Comparison of ENCODE assay signal across 21 mouse cellular contexts in the genomic region with DNA sequence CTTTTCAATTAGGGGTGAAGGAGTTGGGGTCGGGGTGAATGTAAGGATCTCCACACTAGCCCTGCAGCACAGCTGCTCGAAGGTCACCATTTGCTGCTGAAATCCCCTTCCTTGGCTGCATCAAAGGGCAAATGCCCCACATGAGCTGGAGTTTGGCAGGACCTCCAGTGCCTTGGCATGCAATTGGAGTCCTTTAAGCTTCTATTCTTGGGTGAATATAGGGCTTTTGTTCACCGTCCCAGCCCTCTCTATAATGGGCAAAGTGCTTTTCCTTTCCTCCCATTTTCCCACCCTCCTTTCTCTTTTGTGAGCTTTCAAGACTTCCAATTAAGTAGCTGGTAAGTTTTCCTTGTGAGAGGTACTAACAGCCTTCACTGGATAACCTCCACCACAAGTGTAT.
DNase-seq lines count a peak whose midpoint lies in the region; ATAC-seq and TF ChIP-seq lines count a peak whose summit lies in the region.
"Had no signal": no experiment of that assay in that cellular context is flagged by ENCODE, and none has a peak within 500 bp of the region (broad histone marks: within the 10 kb centered on the region; RNA-seq: fewer than 3 reads in every experiment).

No protein-coding gene starts in this region.

- peaks cover 11% of the 10 kb centered on the region for H3K4me1 ChIP-seq in cortical plate, adult 2 months (ENCODE audit: control insufficient read depth, insufficient read depth, low read length)
- H3K4me1 ChIP-seq in forebrain, embryonic 16.5 days (replicated peaks; ENCODE audit: control insufficient read depth, insufficient read depth, low read length): peaks cover 31% of the 10 kb centered on the region
- H3K4me1 ChIP-seq: embryonic facial prominence, embryonic 12.5 days had no signal

- H3K36me3 ChIP-seq in forebrain, embryonic 16.5 days (ENCODE audit: control insufficient read depth, insufficient read depth): no peaks in the 10 kb centered on the region
- H3K36me3 ChIP-seq: embryonic facial prominence, embryonic 12.5 days; limb, embryonic 15.5 days had no signal

- H3K27ac ChIP-seq in cortical plate, adult 2 months (ENCODE audit: insufficient read depth, low read length): peak overlapping the region; percentile 64; the same call in 1 of the 2 replicates
- no peak overlapping the region; the same call in 1 of the 2 replicates for H3K27ac ChIP-seq in forebrain, embryonic 16.5 days (ENCODE audit: low read length)
- H3K27ac ChIP-seq: embryonic facial prominence, embryonic 12.5 days; gastrocnemius, adult 2 months; limb, embryonic 15.5 days had no signal

- no peak for TF ChIP-seq CTCF in cortical plate, adult 2 months (IDR thresholded peaks at IDR 0.05; ENCODE audit: extremely low read depth, insufficient read depth, low read length)

- no peak overlapping the region for H3K4me3 ChIP-seq in cortical plate, adult 2 months (ENCODE audit: insufficient read depth, low read length)
- no peak overlapping the region for H3K4me3 ChIP-seq in forebrain, embryonic 16.5 days (replicated peaks; ENCODE audit: low read length)
- H3K4me3 ChIP-seq: embryonic facial prominence, embryonic 12.5 days; gastrocnemius, adult 2 months; limb, embryonic 15.5 days; myocyte had no signal

- H3K9me3 ChIP-seq in forebrain, embryonic 16.5 days (ENCODE audit: control insufficient read depth, low read length): no peaks in the 10 kb centered on the region
- H3K9me3 ChIP-seq: embryonic facial prominence, embryonic 12.5 days; limb, embryonic 15.5 days had no signal

- peak; percentile 6 for DNase-seq in gastrocnemius, postnatal 14 days
- no peak for DNase-seq in gastrocnemius, postnatal 36 days
- DNase-seq in left cerebral cortex, postnatal 25 days (ENCODE audit: low spot score in 2 of 2): peak; percentile 26 to 43
- DNase-seq in left cerebral cortex, adult 11 months (ENCODE audit: low spot score): no peak
- no peak for DNase-seq in urinary bladder, adult 2 months (ENCODE audit: low spot score)
- DNase-seq: adrenal gland, adult 2 months; cerebellum, adult 11 months; cerebellum, postnatal 25 days; gastrocnemius, adult 2 months; heart, adult 18-20 months; heart, postnatal 4 days; kidney, adult 8-10 months; kidney, postnatal 25 days; liver, postnatal 0 days; lung, postnatal 14 days had no signal

- peak; percentile 45 for ATAC-seq in forebrain, embryonic 16.5 days
- ATAC-seq: inflammation-experienced regulatory T-cells, adult 6 months; liver, postnatal 0 days had no signal

- 6% methylated on average over 3 of the region's 3 CpGs for WGBS in forebrain, embryonic 16.5 days

- H3K9ac ChIP-seq in forebrain, embryonic 16.5 days (replicated peaks; ENCODE audit: low read depth, low read length): no peak overlapping the region
- H3K9ac ChIP-seq: embryonic facial prominence, embryonic 12.5 days; limb, embryonic 15.5 days; liver, postnatal 0 days had no signal

- intact Hi-C loops in gastrocnemius, postnatal 14 days (cut with DNase I; ENCODE audit: low total_unique reads): no loop called here
- intact Hi-C loops in gastrocnemius, postnatal 36 days (cut with DNase I): no loop called here
- intact Hi-C loops in left cerebral cortex, postnatal 25 days (cut with DNase I): no loop called here

- no peaks in the 10 kb centered on the region for H3K27me3 ChIP-seq in forebrain, embryonic 16.5 days (replicated peaks; ENCODE audit: control insufficient read depth, insufficient read depth, low read length)
- H3K27me3 ChIP-seq: embryonic facial prominence, embryonic 12.5 days had no signal

- H3K4me2 ChIP-seq in forebrain, embryonic 16.5 days (ENCODE audit: low read length): no peak overlapping the region
- H3K4me2 ChIP-seq: embryonic facial prominence, embryonic 12.5 days; limb, embryonic 15.5 days had no signal

- no peak for TF ChIP-seq POLR2A in cortical plate, adult 2 months (IDR thresholded peaks at IDR 0.05; ENCODE audit: extremely low read depth, insufficient read depth, low read length)

Comparison
In these comparisons a context has a peak if more than half of its experiments do, and no peak if none do; other contexts are left out.
1. DNase-seq: peak in gastrocnemius, postnatal 14 days (single experiment) and left cerebral cortex, postnatal 25 days (2 of 2); none in gastrocnemius, postnatal 36 days (0 of 2), left cerebral cortex, adult 11 months (single experiment) and urinary bladder, adult 2 months (single experiment).